Mouse (Mus musculus) gastrocnemius, adult 8-10 months (tissue): ENCODE data around the gene Gm27021. TPM values are rescaled to one million over a fixed set of nuclear protein-coding genes. Genes with fewer than 3 reads are reported as not detected.

Experiments used
- DNase-seq, 2 experiments: peaks; one replicate each; pipeline ENCODE4 v3.0.0; 2022; ENCODE audit warnings: low spot score in 2 of 2
- total RNA-seq, 4 experiments: library from RNA; stranded (reverse); gene quantifications; 2 replicates each; pipeline ENCODE4 v1.2.4; 2022

The Gm27021 gene
- total RNA-seq, 4 experiments from 2014 or later = not detected

- peak; percentile 47 to 62 for DNase-seq
Observed at GRCm38 (mm10) chr8:120607885-120608284, 60.0 kb downstream of the Gm27021 start.

GRCm38 (mm10) chr8:120607460-120607859, 60.4 kb downstream of the Gm27021 start:
- DNase-seq = no peak

- no peak for DNase-seq
Observed at GRCm38 (mm10) chr8:120602672-120603071, 65.2 kb downstream of the Gm27021 start.

GRCm38 (mm10) chr8:120599504-120599903, 68.4 kb downstream of the Gm27021 start:
- DNase-seq = peak; percentile 46 to 72

GRCm38 (mm10) chr8:120598579-120598978, 69.3 kb downstream of the Gm27021 start:
- DNase-seq = no peak

GRCm38 (mm10) chr8:120595963-120596362, 71.9 kb downstream of the Gm27021 start:
- peak in 1 of 2 experiments; percentile 24 for DNase-seq

- DNase-seq = no peak
Observed at GRCm38 (mm10) chr8:120594571-120594970, 73.3 kb downstream of the Gm27021 start.

GRCm38 (mm10) chr8:120591587-120592292, 76.1 kb downstream of the Gm27021 start:
- DNase-seq = no peak

GRCm38 (mm10) chr8:120589921-120590320, 78.0 kb downstream of the Gm27021 start:
- peak in 1 of 2 experiments; percentile 44 for DNase-seq

GRCm38 (mm10) chr8:120588908-120589771, 78.7 kb downstream of the Gm27021 start, which contains the start of gene Gins2:
TSS of gene Gins2 (minus strand) at chr8:120589304.
- DNase-seq = peak; percentile 99 to 100

GRCm38 (mm10) chr8:120585521-120585920, 82.4 kb downstream of the Gm27021 start:
- no peak for DNase-seq

- DNase-seq = no peak
Observed at GRCm38 (mm10) chr8:120581811-120582210, 86.1 kb downstream of the Gm27021 start.

GRCm38 (mm10) chr8:120581329-120581728, 86.5 kb downstream of the Gm27021 start:
- no peak for DNase-seq

- no peak for DNase-seq
Observed at GRCm38 (mm10) chr8:120580336-120581000, 87.4 kb downstream of the Gm27021 start.

- no peak for DNase-seq
Observed at GRCm38 (mm10) chr8:120577821-120578220, 90.1 kb downstream of the Gm27021 start.

GRCm38 (mm10) chr8:120575801-120576200, 92.1 kb downstream of the Gm27021 start:
- DNase-seq = no peak

GRCm38 (mm10) chr8:120574941-120575340, 92.9 kb downstream of the Gm27021 start:
- peak in 1 of 2 experiments; percentile 3 for DNase-seq

- no peak for DNase-seq
Observed at GRCm38 (mm10) chr8:120573866-120574265, 94.0 kb downstream of the Gm27021 start.

GRCm38 (mm10) chr8:120572534-120572933, 95.3 kb downstream of the Gm27021 start:
- no peak for DNase-seq

- no peak for DNase-seq
Observed at GRCm38 (mm10) chr8:120571561-120571960, 96.3 kb downstream of the Gm27021 start.

- DNase-seq = peak in 1 of 2 experiments; percentile 54
Observed at GRCm38 (mm10) chr8:120569939-120570715, 97.8 kb downstream of the Gm27021 start.
